Mouse (Mus musculus) frontal cortex, postnatal 14 days (tissue): Measurements from ENCODE around the gene Cyp39a1.

Source experiments
- DNase-seq, 2 experiments: peaks; one replicate each; pipeline ENCODE4 v3.0.0; 2022; ENCODE audit warnings: low spot score in 2 of 2

Cyp39a1 gene

DNA sequence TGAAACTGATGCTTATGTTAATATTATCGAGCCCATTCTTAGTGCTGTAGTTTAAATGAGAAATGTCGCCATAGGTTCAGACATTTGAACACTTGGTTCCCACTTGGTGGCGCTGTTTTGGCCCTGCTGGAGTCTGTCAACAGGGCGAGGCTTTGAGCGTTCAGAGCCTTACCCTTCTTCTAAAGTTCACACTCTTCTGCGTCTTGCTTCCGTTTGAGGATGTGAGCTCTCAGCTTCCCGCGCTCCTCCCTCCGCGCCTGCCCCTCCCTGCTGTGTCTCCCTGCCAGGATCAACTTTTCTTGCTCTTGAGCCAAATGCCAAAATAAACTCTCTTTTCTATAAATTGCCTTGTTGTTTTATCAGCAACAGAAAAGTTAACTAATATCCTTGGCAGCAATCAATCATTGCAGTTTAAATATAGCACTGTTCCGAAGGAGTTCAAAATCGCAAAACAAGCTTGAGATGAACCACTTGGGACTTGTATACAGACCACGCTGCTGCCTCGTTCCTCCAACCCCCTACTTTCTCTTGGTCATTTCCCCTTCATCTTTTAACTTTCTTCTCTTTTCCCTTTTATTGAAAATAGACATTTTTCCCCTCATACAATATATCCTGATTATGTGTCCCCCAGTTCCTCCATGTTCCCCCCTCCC, 91.5 kb downstream of the Cyp39a1 start:
- DNase-seq = no peak

DNA sequence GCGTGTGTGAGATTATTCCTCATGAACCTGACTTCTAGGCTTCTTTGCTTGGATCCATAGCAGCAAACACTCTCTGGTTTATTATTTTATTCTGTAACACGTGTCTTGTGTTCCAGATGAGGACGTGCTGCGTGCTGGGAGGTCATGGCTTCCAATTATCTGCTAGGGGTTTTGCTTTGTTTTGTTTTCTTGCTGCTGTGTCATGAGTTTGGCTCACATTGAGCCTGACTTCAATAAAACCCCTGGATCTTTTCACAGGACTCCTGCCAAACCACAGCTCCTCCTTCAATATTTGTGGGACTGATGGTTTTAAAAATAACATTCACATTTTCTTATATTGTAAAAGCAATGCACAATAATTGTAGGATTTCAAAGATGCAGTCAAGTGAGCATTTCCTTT, 117.3 kb downstream of the Cyp39a1 start:
- DNase-seq = no peak

DNA sequence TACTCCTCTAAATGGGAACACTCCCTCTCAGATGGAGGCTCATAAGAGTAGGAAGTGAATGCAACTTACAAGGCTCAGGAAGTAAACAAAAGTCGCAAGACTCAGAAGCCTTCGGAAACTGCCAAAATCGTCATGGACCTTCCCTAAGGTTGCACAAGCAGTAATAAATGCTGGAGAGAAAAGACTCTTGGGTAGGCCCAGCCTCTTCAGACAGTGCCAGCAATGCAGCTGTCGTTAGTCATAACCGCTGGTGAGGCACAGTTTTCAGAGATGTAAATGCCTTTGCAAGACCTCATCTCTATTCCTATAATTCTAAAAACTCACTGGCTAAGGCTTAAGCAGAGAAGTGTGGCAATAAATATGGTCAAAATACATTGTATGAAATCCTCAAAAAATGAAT, 121.0 kb downstream of the Cyp39a1 start:
- no peak for DNase-seq

DNA sequence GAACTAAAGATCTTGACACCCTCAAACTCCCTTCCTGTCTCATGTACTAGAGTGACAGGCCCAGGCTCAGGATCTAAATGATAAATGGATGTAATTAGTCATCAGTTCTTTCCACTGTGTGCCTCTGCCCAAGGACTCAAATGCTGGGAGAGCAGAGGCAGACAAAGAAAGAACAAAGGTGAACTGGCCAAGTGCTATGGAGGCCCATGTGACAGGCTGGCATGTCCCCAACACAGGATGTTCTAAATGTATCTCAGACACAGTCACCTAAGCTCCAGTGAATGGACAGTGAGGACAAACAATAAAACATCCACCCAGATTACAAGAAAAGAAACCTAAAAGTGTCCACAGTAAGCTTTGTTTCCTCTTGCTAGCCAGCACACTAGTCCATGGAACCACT, 122.2 kb downstream of the Cyp39a1 start:
- no peak for DNase-seq

DNA sequence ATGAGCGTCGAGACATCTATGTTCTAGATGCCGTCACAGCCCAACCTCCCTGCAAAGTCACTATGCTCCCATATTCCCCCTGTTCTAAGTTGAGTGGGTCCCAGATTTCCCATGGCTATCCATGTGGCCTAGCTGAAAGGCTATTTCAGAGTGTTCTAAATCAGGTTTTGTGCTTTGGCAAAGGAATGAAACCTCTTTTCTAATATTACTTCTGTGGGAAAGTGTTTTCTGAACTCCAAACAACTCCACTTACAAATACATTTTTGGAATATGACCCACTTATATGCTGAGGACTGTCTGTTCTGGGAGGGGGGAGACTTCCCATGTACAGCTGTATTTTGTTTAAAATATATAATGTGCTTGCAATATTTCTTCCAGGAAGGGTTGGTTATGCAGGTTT, 124.5 kb downstream of the Cyp39a1 start:
- no peak for DNase-seq

DNA sequence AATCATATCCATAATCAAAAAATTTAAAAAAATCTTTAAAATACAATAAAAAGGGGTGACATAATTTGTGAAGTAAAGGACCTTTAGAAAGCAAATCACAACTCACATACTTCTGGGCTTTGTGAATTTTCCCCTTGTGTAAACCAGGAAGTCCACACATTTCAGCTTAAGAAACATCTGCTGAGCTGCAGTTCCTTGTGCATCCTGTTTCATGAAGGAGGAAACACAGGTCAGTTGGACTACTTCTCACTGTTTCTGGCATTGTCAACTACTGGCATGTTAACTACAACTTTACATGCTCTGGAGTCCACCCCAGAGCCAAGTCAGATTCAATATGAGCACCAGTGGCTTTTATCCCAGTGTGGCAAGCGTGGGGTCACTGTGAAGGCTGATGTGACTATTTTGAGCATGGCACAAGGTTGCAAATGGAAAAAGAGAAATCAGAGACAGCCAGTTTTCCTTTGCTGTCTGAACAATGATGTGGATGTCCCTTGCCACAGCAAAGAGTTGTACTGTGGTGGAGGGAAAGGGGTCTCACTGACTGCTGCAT, 127.6 kb downstream of the Cyp39a1 start:
- no peak for DNase-seq
